Mouse (Mus musculus): ENCODE measurements at regions not wholly inside any gene's neighbourhood (a gene's known extent, or its start where the extent isn't known, plus 50 kb on each side); places are given as distances from the start of the nearest gene placed in this dataset.

DNA sequence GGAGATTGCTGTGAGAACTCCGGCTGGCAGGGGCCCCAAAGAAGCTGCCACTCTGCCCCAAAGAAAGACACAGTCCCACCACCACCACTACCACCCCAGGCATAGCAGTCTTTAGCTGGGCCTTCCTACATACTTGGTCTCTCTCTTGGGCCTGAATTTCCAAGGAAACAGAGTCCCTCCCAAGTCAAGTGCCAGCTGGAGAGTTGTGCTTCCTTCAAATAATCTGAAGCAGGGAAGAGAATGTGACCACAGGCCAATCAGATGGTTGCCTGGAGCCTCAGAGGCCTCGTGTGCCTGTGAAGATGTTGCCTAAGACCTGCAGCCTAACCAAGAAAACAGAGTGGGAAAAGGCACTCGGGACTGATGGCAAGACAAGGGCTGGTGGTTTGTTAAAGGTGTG, 117.5 kb upstream of the Ctnnb1 start:
- DNase-seq (ENCODE audit: low read depth, low spot score): no peak

GRCm38 (mm10) chr9:120812667-120813210, 116.3 kb upstream of the Ctnnb1 start:
- no peak for DNase-seq (ENCODE audit: low read depth, low spot score)

DNA sequence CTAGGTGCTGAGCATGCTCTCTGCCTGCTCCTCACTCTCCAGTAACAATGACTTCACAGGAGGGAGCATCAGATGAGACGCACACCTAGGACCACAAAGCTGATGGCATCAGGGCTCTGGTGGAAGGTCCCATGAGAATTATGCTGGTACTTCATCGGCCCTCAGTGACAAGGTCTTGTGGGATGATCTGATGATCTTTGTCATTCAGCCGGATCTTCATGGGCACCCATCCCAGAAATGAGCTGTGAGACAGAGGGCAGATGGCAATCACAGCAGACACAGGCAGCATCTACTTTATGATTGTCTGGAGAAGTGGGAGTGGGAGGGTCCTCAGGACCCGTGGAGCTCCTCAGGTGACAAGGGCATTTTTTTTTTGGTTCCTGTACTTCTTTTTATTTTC, 114.7 kb upstream of the Ctnnb1 start:
- no peak for DNase-seq (ENCODE audit: low read depth, low spot score)

DNA sequence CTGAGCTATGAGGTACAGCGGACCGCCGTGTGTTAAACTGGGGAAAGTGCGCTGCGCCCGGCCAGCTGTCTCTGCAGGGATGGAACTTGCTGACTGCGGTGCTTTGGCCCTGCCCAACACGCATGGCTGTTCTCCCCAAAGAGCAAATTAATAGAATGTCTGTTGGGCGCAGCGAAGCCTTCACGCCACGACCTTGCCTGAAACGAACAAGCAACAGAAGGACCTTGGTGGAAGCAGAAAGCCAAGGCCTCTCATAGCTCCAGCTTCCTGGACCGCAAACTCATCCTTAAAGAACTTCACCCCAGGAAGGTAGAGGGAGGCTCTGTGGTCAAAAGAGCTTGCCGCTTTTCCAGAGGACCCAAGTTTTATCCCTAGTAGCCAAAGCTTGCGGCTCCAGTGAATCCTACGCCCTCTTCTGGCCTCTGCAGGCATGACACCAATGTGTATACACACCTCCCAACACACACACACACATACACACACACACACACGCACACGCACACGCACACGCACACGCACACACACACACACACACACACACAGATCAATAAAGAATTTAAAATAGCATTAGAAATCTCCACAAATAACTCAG, 110.2 kb upstream of the Ctnnb1 start:
- no peak for DNase-seq (ENCODE audit: low read depth, low spot score)

GRCm38 (mm10) chr9:120820892-120821291, 108.1 kb upstream of the Ctnnb1 start:
- DNase-seq (ENCODE audit: low read depth, low spot score): no peak

GRCm38 (mm10) chr9:120823397-120823796, 105.6 kb upstream of the Ctnnb1 start:
- no peak for DNase-seq (ENCODE audit: low read depth, low spot score)

DNA sequence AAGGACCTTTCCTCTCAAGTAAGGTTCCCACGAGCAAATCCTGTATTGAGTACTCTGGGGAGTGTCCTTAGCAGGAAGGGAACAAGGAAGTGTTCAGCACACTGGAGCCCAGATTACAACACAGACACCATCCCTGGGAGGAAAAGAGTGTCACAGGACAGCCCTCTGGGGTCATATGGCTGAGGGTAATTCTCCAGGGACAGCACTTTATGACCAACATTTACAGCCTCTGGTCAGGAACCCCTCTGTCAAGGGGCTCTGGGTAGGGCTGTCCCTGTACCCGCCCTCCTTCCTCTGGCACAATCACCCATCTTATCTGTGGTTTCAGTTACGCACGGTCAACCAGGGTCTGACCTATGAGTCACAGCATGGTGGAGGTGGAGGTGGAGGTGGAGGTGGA, 102.8 kb upstream of the Ctnnb1 start:
- no peak for DNase-seq (ENCODE audit: low read depth, low spot score)

GRCm38 (mm10) chr9:120830526-120830925, 98.5 kb upstream of the Ctnnb1 start:
- DNase-seq (ENCODE audit: low read depth, low spot score): no peak

DNA sequence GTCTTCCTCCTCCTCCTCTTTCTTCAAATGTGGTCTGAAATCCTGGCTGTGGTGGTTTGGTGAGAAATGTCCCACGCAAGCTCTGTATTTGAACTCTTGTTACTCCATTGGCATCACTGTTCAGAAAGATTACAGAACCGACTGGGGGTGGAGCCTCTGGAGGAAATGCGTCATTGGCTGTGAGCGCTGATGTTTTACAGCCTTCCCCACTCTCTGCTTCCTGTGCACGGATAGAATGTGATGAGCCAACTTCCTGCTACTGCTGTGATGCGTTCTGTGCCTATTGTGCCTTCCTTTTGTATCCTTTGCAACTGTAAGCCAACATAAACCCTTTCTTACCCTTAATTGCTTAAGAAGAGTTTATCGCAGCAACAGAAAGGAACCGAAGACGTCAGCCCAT, 94.8 kb upstream of the Ctnnb1 start:
- DNase-seq (ENCODE audit: low read depth, low spot score): no peak

GRCm38 (mm10) chr9:120835621-120836020, 93.4 kb upstream of the Ctnnb1 start:
- no peak for DNase-seq (ENCODE audit: low read depth, low spot score)

DNA sequence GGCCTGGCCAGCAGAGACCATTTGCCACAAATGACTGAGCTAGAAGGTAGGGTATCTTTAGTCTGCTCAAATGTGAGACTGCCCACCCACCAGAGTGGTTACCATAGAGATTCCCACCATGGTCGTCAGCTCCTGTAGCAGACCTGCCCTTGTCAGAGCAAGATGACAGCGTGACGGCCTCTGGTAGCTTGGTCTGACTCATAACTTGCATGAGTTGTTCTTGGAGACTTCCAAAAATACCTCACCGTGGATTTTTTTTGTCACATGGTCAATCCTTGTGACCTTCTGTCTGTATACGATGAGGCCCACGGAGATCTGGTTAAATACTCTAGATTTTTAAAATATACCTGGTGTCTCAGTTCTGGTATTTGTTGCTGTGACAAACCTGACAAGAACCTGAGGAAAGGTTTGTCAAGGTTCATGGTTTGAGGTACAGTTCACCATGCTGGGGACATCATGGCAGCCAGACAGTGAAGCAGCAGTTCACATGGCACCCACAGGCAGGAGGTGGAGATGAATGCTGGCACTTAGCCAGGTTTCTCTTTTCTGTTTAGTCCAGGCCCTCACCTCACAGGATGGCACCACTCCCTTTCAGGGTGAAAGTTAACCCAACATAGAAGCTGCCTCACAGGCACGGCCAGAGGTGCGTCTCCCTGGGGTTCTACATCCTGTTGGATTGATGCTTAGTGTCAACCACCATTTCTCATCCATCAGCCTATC, 91.4 kb upstream of the Ctnnb1 start:
- DNase-seq (ENCODE audit: low read depth, low spot score): no peak

DNA sequence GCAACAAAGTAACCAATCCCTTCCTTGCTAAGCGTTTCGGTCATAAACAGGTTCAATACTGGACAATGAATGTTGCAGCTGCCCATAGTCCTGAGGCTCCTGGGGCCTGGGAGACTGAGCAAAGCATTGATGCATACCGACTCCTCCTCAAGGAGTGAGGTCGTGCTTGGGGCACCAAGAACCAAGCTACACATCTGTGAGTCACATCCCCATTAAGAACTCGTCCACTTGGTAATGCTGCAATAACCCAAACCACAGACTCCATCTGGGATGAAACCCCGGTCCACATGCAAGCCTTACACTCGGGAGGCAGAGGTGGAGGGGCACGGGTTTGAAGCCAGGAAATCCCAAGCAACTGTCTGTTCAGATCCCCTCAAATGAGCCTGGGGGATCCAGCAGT, 85.3 kb upstream of the Ctnnb1 start:
- DNase-seq (ENCODE audit: low read depth, low spot score): no peak

GRCm38 (mm10) chr9:120845538-120845937, 83.5 kb upstream of the Ctnnb1 start:
- no peak for DNase-seq (ENCODE audit: low read depth, low spot score)

- DNase-seq (ENCODE audit: low read depth, low spot score): no peak
Measured at GRCm38 (mm10) chr9:120847649-120848048, 81.4 kb upstream of the Ctnnb1 start.

GRCm38 (mm10) chr9:120848962-120849361, 80.1 kb upstream of the Ctnnb1 start:
- DNase-seq (ENCODE audit: low read depth, low spot score): no peak

DNA sequence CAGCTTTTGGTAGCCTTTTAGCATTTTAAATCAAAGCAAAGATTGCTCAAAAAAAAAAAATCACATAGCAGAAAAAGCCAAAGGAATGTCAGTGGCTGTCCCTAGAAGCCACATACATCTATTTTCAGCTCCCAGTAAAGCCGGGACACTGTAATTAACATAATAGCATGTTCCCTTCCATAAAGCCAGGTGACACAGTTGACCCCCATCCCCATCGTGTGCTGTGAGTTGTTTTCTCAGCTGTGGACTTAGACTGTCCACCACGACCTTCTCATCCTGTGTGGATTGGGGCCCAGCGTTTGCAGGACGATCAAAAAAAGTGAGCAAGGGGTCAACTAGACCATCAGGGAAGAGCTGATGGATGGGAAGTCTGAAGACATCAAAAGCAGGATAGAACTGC, 78.9 kb upstream of the Ctnnb1 start:
- DNase-seq (ENCODE audit: low read depth, low spot score): no peak

GRCm38 (mm10) chr9:120851914-120852313, 77.1 kb upstream of the Ctnnb1 start:
- DNase-seq (ENCODE audit: low read depth, low spot score): no peak

DNA sequence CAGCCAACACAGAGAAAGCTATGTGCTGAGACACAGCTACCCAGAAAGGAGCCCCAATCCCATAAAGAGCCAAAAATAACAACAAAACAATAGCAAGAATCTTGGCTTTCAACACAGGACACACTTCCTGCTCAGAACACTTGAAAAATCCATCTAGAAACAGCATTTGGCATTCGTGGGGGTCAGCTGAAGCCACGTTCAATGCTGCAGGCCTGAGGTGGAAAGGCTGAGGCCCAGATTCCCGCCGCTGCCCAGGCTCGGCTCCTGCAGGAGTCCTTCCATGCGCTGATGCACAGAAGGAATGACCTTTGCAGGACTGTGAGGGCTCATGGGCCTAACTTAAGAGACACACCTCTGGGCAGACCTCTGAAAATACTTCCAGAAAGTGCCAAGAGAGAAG, 76.4 kb upstream of the Ctnnb1 start:
- no peak for DNase-seq (ENCODE audit: low read depth, low spot score)

- DNase-seq (ENCODE audit: low read depth, low spot score): no peak
Measured at GRCm38 (mm10) chr9:120853032-120853597, 75.9 kb upstream of the Ctnnb1 start.

- DNase-seq (ENCODE audit: low read depth, low spot score): no peak
Measured at GRCm38 (mm10) chr9:120854351-120854750, 74.7 kb upstream of the Ctnnb1 start.

- no peak for DNase-seq (ENCODE audit: low read depth, low spot score)
Measured at GRCm38 (mm10) chr9:120855293-120856050, 73.5 kb upstream of the Ctnnb1 start.

DNA sequence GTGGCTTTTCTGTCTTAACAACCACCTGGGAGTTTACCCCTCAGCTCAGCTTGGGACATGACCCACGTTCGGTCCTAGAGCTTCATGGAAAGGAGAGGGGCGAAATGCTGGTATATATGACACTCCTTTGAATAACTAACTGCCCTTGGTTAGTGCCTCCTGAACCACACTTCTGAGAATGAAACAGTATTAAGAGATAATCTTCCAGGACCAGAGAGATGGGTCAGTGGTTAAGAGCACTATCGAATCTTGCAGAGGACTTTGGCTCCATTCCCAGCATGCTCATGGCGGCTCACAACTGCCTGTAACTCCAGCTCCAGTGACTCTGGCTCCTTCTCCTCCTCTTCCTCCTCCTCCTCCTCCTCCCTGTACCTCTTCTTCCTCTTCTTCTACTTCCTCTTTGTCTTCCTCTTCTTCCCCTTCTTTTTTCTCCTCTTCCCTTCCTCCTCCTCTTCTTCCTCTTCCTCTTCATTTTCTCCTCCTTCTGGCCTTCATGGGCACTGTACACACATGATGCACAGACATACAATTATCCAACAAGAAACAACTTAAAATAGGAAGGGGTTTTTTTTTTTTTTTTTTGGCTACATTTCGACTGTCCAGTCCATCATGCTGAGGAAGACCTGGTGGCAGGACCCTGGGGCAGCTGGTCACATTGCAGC, 71.0 kb upstream of the Ctnnb1 start:
- DNase-seq (ENCODE audit: low read depth, low spot score): no peak

All from retina, postnatal 7 days (tissue).